Mouse (Mus musculus): ENCODE data around the gene Kcnk1. TPM values are rescaled to one million over a fixed set of nuclear protein-coding genes. Genes with fewer than 3 reads are reported as not detected.

Kcnk1 gene
- polyA plus RNA-seq, 1 experiment = not detected

DNA sequence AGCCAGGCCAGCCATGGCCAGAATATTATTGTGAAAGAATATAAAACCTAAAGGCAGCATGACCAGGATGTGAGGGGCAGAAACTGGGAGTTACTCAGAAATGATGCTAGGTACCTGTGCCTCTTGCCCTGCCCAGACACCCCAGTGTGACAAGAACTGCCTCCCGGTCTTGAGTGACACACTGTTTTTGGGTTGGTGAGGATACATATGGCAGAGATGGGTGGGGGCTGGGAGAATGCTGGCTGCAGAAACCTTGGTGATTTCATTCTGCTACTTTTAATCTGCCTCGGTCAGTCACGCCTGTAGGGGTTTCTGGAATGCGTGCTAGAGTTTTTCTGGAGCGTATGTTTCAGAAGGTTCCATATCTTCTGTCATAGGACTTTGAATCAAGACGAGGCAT is 72.3 kb downstream of the Kcnk1 start:
- no peak for TF ChIP-seq GATA1 (IDR thresholded peaks at IDR 0.05; ENCODE audit: low read length)

- no peak for TF ChIP-seq GATA1 (IDR thresholded peaks at IDR 0.05; ENCODE audit: low read length)
These were observed 73.2 kb downstream of the Kcnk1 start for GRCm38 (mm10) chr8:126068136-126068535.

DNA sequence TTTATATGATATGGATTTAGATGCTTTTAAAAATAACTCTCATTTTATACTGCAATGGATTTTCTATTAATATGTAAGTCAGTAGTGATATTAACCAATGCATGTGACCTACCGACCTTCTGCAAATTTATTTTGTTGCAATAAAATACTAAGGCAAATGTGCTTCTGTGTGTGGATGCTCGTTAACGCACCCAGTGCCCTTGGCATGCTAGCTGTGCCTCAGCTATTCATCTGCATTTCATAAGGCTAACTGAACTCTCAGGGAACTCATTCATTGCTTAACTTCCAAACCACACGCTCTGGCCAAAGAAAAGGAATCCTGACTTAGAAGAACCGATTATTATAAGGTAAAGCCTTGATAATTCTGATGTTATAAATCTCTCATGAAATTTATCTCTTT is 77.7 kb downstream of the Kcnk1 start:
- TF ChIP-seq GATA1 (IDR thresholded peaks at IDR 0.05; ENCODE audit: low read length) = no peak

DNA sequence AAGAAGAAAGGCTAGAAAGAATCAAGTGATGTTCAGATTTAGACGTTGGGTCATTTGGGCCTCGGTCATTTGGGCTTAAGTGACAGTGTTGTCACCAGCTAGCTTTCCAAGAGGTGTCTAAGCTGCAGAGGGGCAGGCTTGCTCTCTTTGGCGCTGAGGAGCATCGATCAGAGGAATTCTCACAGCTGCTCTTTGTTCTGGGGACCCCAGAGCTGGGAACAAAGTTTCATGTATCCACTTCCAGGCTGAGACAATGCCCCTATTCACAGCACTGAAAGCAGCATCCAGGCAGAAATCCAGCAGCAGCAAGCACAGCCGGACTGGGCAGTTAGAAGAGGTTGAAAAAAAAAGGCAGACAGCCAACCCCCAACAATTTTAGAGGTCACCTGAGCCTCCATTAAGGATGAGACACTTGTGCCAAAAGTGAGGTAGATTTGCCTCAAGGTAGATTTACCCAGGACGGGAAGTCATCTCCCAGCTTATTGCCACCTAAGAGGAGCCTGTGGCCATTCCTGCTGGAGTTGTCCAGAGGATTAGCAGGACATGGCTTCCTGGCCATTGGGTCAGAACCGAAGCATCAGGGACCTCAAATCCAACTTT is 78.3 kb downstream of the Kcnk1 start:
- TF ChIP-seq GATA1 (IDR thresholded peaks at IDR 0.05; ENCODE audit: low read length) = no peak

DNA sequence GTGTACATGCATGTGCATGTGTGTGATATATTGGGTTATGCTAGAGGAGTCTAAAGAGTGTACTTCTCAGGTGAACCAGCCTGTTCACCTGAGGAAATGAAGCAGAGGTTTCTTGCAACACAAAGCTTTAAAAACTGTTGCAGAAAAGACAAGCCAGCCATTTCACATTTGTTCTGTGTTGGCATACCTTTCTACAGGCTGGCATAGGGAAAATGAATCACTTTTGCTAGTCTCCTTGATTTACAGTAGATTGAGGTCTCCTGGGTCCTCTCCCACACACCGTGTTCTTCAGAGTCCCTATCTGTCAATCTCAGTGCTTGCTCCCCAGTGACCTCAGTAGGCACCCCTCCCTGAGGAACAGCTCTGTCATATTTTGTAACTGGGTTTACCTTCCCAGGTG is 79.1 kb downstream of the Kcnk1 start:
- no peak for TF ChIP-seq GATA1 (IDR thresholded peaks at IDR 0.05; ENCODE audit: low read length)

GRCm38 (mm10) chr8:126075400-126075799 is 80.4 kb downstream of the Kcnk1 start:
- TF ChIP-seq GATA1 (IDR thresholded peaks at IDR 0.05; ENCODE audit: low read length) = no peak

Other genes with a start within 250 kb of the Kcnk1 start
- not detected in 2 replicates for gene Pcnx2, start 96.9 kb upstream of the Kcnk1 start, polyA plus RNA-seq (2012)
- gene Map3k21, start 84.7 kb upstream of the Kcnk1 start, polyA plus RNA-seq (2012) = not detected in 2 replicates